Mouse (Mus musculus): ENCODE results near the gene Slc22a22. TPM values are rescaled to one million over a fixed set of nuclear protein-coding genes. Genes with fewer than 3 reads are reported as not detected.

Gene Slc22a22
- not detected for polyA plus RNA-seq (2017; shearing (Covaris generic))

DNA sequence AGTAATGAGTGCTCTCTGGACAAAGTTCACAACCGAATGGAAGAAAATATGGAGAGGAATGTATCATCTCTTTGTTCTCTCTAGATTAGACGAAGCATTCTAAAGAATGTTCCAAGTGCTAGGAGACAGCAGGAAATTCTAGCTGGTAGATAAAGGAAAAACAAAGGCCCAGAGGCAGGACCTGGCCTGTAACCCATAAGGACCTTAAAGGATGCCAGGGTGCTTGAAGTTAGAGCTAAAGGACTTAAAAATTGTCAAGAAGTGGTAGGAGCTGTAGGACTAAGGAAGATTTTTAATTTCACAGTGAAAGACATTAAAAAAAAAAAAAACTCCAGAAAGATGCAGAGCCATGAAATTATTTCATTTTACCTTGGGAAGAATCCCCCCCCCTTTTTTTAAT is at the start of gene Slc22a22:
Slc22a22 (minus strand) TSS at position 101 of the 400 bp plus-strand sequence.

